Mouse (Mus musculus) neural tube, embryonic 14.5 days (tissue): ENCODE data around the gene Zfp575. TPM values are rescaled to one million over a fixed set of nuclear protein-coding genes. Genes with fewer than 3 reads are reported as not detected.

Experiments used
- ATAC-seq: fragments of 200-750 bp; cut with Nextera tagmentation; 2 replicates; pipeline ENCODE4 v1.8.0; 2017; ENCODE audit warnings: low read depth, mild to moderate bottlenecking, moderate TSS enrichment, moderate library complexity
- H3K27ac ChIP-seq: fragments of 300-500 bp; sonication (generic); 2 replicates; pipeline ENCODE4 v1.5.1; 2014; ENCODE audit warnings: low read depth, mild to moderate bottlenecking, control low read depth, low read length, moderate library complexity, mixed read lengths
- H3K27me3 ChIP-seq: fragments of 300-500 bp; sonication (generic); 2 replicates; pipeline ENCODE4 v1.6.1; 2014; ENCODE audit warnings: low read length; ENCODE audit not compliant: control insufficient read depth, insufficient read depth
- H3K36me3 ChIP-seq: fragments of 300-500 bp; sonication (generic); 2 replicates; pipeline ENCODE4 v1.6.1; 2014; ENCODE audit warnings: low read length, mixed read lengths; ENCODE audit not compliant: control insufficient read depth, insufficient read depth
- H3K4me1 ChIP-seq: fragments of 300-500 bp; sonication (generic); 2 replicates; pipeline ENCODE4 v1.6.1; 2014; ENCODE audit warnings: low read length; ENCODE audit not compliant: control insufficient read depth, insufficient read depth
- H3K4me2 ChIP-seq: fragments of 300-500 bp; sonication (generic); 2 replicates; pipeline ENCODE4 v1.6.1; 2014; ENCODE audit warnings: mild to moderate bottlenecking, low read depth, low read length, control low read depth
- H3K4me3 ChIP-seq: fragments of 300-500 bp; sonication (generic); 2 replicates; pipeline ENCODE4 v1.5.1; 2014; ENCODE audit warnings: low read depth, low read length, control low read depth, mixed read lengths
- H3K9ac ChIP-seq: fragments of 300-500 bp; sonication (generic); replicated peaks from 2 replicates; pipeline ENCODE4 v1.6.1; 2014; ENCODE audit warnings: low read depth, mild to moderate bottlenecking, control low read depth, low read length, mixed read lengths
- H3K9me3 ChIP-seq: fragments of 300-500 bp; sonication (generic); 2 replicates; pipeline ENCODE4 v1.6.1; 2016; ENCODE audit warnings: low read length; ENCODE audit not compliant: control insufficient read depth
- WGBS: fragments of 180-500 bp; shearing (Covaris S2); extraction: QIAGEN DNeasy Blood & Tissue Kit; methylation state at CpG from one replicate; pipeline ENCODE4 v1.1.7; 2014; 5-methylcytosine and 5-hydroxymethylcytosine counted together
- polyA plus RNA-seq: library from polyadenylated mRNA; unstranded; fragments of >200 nt; fragmentation: Nextera tagmentation; extraction: Ambion mirVana; gene quantifications from 2 replicates; pipeline ENCODE4 v1.2.1, GENCODE M21; 2014

Zfp575 gene
- polyA plus RNA-seq, 1 experiment from 2014 or later = 8.5 TPM

DNA sequence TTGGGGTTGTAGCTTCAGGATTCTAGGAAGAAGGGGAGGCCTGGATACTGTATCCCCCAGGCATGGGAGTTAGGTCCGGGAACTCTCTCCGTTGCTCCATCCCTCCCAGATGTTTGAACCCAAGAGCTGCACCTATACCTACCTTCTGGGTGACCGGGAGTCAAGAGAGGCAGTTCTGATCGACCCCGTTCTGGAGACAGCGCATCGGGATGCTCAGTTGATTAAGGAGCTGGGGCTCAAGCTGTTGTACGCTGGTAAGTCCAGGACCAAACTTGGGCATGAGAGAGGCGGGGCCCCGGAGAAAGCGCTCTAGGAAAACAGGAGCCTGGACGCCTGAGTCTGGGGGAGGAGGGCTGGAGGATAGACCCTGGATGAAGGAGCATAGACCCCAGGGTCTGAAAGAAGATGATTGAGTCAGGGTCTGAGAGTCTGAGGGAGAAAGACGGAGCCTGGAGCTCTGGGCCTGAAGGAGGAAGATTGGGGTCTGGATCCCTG, 6.9 kb upstream of the Zfp575 start:
- H3K4me1 ChIP-seq = peaks cover 3% of the 10 kb centered on the region; the same call in 1 of the 2 replicates
- H3K9me3 ChIP-seq = no peaks in the 10 kb centered on the region
- WGBS = 3% methylated on average over 13 of the region's 13 CpGs
- peak overlapping the region; percentile 44 for H3K4me3 ChIP-seq
- H3K36me3 ChIP-seq = no peaks in the 10 kb centered on the region
- peak overlapping the region; percentile 51 for H3K4me2 ChIP-seq
- peak overlapping the region; percentile 56; the same call in 1 of the 2 replicates for H3K9ac ChIP-seq
- no peak overlapping the region for H3K27ac ChIP-seq
- 0 out of 2 replicates have a peak, but pooled peaks cover 2% of the 10 kb centered on the region for H3K27me3 ChIP-seq
- peak; percentile 2; the same call in 1 of the 2 replicates for ATAC-seq

DNA sequence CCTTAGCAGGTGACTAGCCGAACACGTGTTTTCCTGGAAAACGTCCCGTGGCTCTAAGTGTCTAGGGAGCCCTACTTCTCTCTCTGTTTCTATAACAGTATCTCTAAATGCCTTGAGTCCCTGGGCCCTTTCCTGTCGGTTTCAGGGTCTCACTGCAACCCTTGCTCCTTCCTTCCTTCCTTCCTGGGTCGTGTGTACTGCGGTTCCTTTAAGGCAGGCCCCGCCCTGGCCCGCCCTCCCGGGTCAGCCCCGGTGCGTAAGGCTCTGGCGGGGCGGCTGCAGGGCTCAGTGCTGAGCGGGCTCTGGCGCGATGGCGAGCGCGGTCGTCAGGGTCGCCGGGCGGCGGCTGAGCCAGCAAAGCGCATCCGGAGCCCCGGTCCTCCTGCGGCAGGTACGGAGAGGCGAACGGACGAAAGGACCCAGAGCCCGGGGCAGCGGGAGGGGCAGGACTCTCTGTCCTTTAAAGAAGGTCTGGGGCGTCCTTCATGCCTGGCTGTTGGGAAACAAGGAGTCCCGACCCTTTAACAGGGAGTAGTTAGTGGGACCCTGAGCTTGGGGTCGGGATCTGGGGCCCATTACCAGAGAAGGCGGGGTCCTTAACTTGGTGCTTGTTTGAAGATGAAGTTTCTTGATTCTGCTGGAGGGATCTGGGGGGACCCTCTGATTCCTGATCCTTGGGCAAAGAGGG, 6.3 kb upstream of the Zfp575 start:
- peak overlapping the region; percentile 44 for H3K4me3 ChIP-seq
- H3K4me1 ChIP-seq = peaks cover 3% of the 10 kb centered on the region; the same call in 1 of the 2 replicates
- WGBS = 3% methylated on average over 38 of the region's 39 CpGs
- no peaks in the 10 kb centered on the region for H3K9me3 ChIP-seq
- ATAC-seq = peak; percentile 91
- no peaks in the 10 kb centered on the region for H3K36me3 ChIP-seq
- H3K4me2 ChIP-seq = peak overlapping the region; percentile 51
- 0 out of 2 replicates have a peak, but pooled peaks cover 2% of the 10 kb centered on the region for H3K27me3 ChIP-seq
- no peak overlapping the region for H3K27ac ChIP-seq
- H3K9ac ChIP-seq = peak overlapping the region; percentile 56

- Histone ChIP-seq H3K27me3 (0 out of 2 replicates have a peak, but pooled peaks cover 2% of the 10 kb centered on the region), H3K27ac (no peak overlapping the region), H3K9me3 (no peaks in the 10 kb centered on the region), H3K4me1 (peaks cover 3% of the 10 kb centered on the region; the same call in 1 of the 2 replicates), H3K9ac (no peak overlapping the region), H3K36me3 (no peaks in the 10 kb centered on the region), H3K4me2 (no peak overlapping the region), H3K4me3 (no peak overlapping the region)
- 79% methylated on average over 6 of the region's 6 CpGs for WGBS
- no peak for ATAC-seq
These were observed 5.3 kb upstream of the Zfp575 start for GRCm38 (mm10) chr7:24592781-24593180.

GRCm38 (mm10) chr7:24592163-24592562, 4.7 kb upstream of the Zfp575 start:
- no peaks in the 10 kb centered on the region for H3K9me3 ChIP-seq
- 58% methylated on average over 4 of the region's 4 CpGs for WGBS
- H3K36me3 ChIP-seq = no peaks in the 10 kb centered on the region
- no peak overlapping the region for H3K4me2 ChIP-seq
- ATAC-seq = no peak
- 0 out of 2 replicates have a peak, but pooled peaks cover 2% of the 10 kb centered on the region for H3K27me3 ChIP-seq
- H3K4me1 ChIP-seq = peaks cover 3% of the 10 kb centered on the region; the same call in 1 of the 2 replicates
- H3K27ac ChIP-seq = no peak overlapping the region
- H3K9ac ChIP-seq = no peak overlapping the region
- no peak overlapping the region for H3K4me3 ChIP-seq

GRCm38 (mm10) chr7:24591735-24592134, 4.3 kb upstream of the Zfp575 start:
- Histone ChIP-seq H3K4me3 (no peak overlapping the region), H3K27ac (no peak overlapping the region), H3K9me3 (no peaks in the 10 kb centered on the region), H3K4me1 (peaks cover 3% of the 10 kb centered on the region; the same call in 1 of the 2 replicates), H3K4me2 (no peak overlapping the region), H3K36me3 (no peaks in the 10 kb centered on the region), H3K27me3 (0 out of 2 replicates have a peak, but pooled peaks cover 2% of the 10 kb centered on the region), H3K9ac (no peak overlapping the region)
- no peak for ATAC-seq
- 69% methylated on average over 5 of the region's 5 CpGs for WGBS

DNA sequence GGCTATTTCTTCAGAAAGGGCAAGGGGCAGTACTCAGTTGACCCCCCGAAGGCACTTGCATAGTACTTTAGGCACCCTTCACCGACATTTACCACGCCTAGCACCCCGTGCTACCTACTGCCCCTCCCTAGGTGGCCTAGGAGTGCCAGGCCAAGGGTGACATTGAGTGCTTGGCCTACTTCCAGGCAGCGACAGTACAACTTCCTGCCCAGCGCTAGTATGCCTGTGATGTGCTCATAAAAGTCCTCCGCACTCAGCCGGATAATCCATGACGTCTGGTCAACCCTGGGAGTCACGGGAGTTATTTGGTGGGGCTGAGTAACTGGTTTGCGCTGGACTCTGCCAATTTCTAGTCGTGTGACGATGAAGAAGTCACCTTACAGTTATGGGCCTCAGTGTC, 895 bp upstream of the Zfp575 start:
- Histone ChIP-seq H3K9ac (no peak overlapping the region), H3K27ac (no peak overlapping the region), H3K4me2 (no peak overlapping the region), H3K4me3 (no peak overlapping the region), H3K36me3 (no peaks in the 10 kb centered on the region), H3K4me1 (peaks cover under 1% of the 10 kb centered on the region; the same call in 1 of the 2 replicates), H3K27me3 (peaks cover 17% of the 10 kb centered on the region), H3K9me3 (no peaks in the 10 kb centered on the region)
- ATAC-seq = no peak
- WGBS = 85% methylated on average over 13 of the region's 13 CpGs

- peak; percentile 60 for ATAC-seq
- H3K27ac ChIP-seq = no peak overlapping the region
- H3K4me3 ChIP-seq = peak overlapping the region; percentile 51
- 8% methylated on average over 8 of the region's 8 CpGs for WGBS
- peak overlapping the region; percentile 68 for H3K4me2 ChIP-seq
- H3K36me3 ChIP-seq = no peaks in the 10 kb centered on the region
- no peaks in the 10 kb centered on the region for H3K9me3 ChIP-seq
- H3K4me1 ChIP-seq = no peaks in the 10 kb centered on the region
- peaks cover 17% of the 10 kb centered on the region for H3K27me3 ChIP-seq
- peak overlapping the region; percentile 71 for H3K9ac ChIP-seq
These were observed 613 bp downstream of the Zfp575 start for GRCm38 (mm10) chr7:24586828-24587227.

DNA sequence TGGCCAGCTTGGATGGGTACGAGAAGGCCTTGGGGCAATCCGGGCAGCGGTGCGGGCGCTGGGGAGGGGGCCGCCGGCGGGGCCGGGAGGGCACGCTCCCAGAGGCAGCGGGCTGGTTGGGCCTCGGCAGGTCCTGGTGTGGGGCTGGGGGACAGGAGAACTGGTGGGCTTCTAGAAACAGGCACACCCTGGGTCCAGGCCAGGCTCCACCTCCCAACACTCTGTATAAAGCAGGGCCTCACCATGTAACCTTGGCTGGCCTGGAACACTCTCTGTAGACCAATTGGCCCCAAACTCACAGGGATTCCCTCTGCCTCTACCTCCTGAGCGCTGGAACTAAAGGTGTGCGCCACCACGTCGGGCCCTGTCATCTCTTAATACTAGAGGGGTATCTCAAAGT, 1.4 kb downstream of the Zfp575 start:
- H3K9me3 ChIP-seq = no peaks in the 10 kb centered on the region
- H3K27ac ChIP-seq = no peak overlapping the region
- no peaks in the 10 kb centered on the region for H3K4me1 ChIP-seq
- WGBS = 46% methylated on average over 16 of the region's 16 CpGs
- no peaks in the 10 kb centered on the region for H3K36me3 ChIP-seq
- peak; percentile 19; the same call in 1 of the 2 replicates for ATAC-seq
- no peak overlapping the region for H3K4me2 ChIP-seq
- H3K4me3 ChIP-seq = no peak overlapping the region
- H3K9ac ChIP-seq = no peak overlapping the region
- peaks cover 17% of the 10 kb centered on the region for H3K27me3 ChIP-seq

GRCm38 (mm10) chr7:24584876-24585275, 2.6 kb downstream of the Zfp575 start:
- H3K36me3 ChIP-seq = no peaks in the 10 kb centered on the region
- no peak overlapping the region for H3K4me3 ChIP-seq
- no peak overlapping the region for H3K27ac ChIP-seq
- peaks cover 17% of the 10 kb centered on the region for H3K27me3 ChIP-seq
- no peak for ATAC-seq
- no peak overlapping the region for H3K4me2 ChIP-seq
- no peak overlapping the region for H3K9ac ChIP-seq
- WGBS = 91% methylated on average over 6 of the region's 6 CpGs
- no peaks in the 10 kb centered on the region for H3K4me1 ChIP-seq
- no peaks in the 10 kb centered on the region for H3K9me3 ChIP-seq
